Mouse (Mus musculus): ENCODE results near the gene Atp5s. TPM values are rescaled to one million over a fixed set of nuclear protein-coding genes. Genes with fewer than 3 reads are reported as not detected.

Atp5s gene
- polyA plus RNA-seq, 2 experiments: 29.4 to 30.8 TPM

- TF ChIP-seq POLR2A (IDR thresholded peaks at IDR 0.05; ENCODE audit: borderline replicate concordance, extremely low read depth, insufficient read depth, insufficient read length): no peak
- 74% methylated on average over 5 of the region's 5 CpGs for WGBS
- H3K27ac ChIP-seq (replicated peaks; ENCODE audit: low read depth, low read length): no peak overlapping the region
- H3K36me3 ChIP-seq (ENCODE audit: control insufficient read depth, insufficient read depth, low read length): no peaks in the 10 kb centered on the region
- DNase-seq (ENCODE audit: low spot score): no peak
- no peaks in the 10 kb centered on the region for H3K9me3 ChIP-seq (ENCODE audit: control insufficient read depth, low read length)
- no peak overlapping the region for H3K4me2 ChIP-seq (replicated peaks; ENCODE audit: low read depth, low read length, severe bottlenecking)
- no peak overlapping the region for H3K4me3 ChIP-seq (replicated peaks; ENCODE audit: low read length)
- peaks cover 13% of the 10 kb centered on the region for H3K4me1 ChIP-seq (ENCODE audit: control insufficient read depth, insufficient read depth, low read length)
- no peak for ATAC-seq (ENCODE audit: low FRiP score, low read depth)
- H3K27me3 ChIP-seq (ENCODE audit: control insufficient read depth, insufficient read depth, low read length): peaks cover 7% of the 10 kb centered on the region
- no peak overlapping the region for H3K9ac ChIP-seq (ENCODE audit: low read depth, low read length, severe bottlenecking)
Measured at GRCm38 (mm10) chr12:69788380-69788779, 63.6 kb downstream of the Atp5s start.

GRCm38 (mm10) chr12:69789766-69790529, 65.2 kb downstream of the Atp5s start:
- peak overlapping the region; percentile 59 for H3K9ac ChIP-seq (ENCODE audit: low read depth, low read length, severe bottlenecking)
- no peak for ATAC-seq (ENCODE audit: low FRiP score, low read depth)
- H3K4me2 ChIP-seq (replicated peaks; ENCODE audit: low read depth, low read length, severe bottlenecking): peak overlapping the region; percentile 99
- H3K9me3 ChIP-seq (ENCODE audit: control insufficient read depth, low read length): no peaks in the 10 kb centered on the region
- TF ChIP-seq POLR2A (IDR thresholded peaks at IDR 0.05; ENCODE audit: borderline replicate concordance, extremely low read depth, insufficient read depth, insufficient read length): no peak
- 33% methylated on average over 27 of the region's 27 CpGs for WGBS
- H3K4me3 ChIP-seq (replicated peaks; ENCODE audit: low read length): peak overlapping the region; percentile 51
- H3K36me3 ChIP-seq (ENCODE audit: control insufficient read depth, insufficient read depth, low read length): no peaks in the 10 kb centered on the region
- peaks cover 13% of the 10 kb centered on the region for H3K4me1 ChIP-seq (ENCODE audit: control insufficient read depth, insufficient read depth, low read length)
- no peak for DNase-seq (ENCODE audit: low spot score)
- H3K27me3 ChIP-seq (ENCODE audit: control insufficient read depth, insufficient read depth, low read length): peaks cover 7% of the 10 kb centered on the region
- H3K27ac ChIP-seq (replicated peaks; ENCODE audit: low read depth, low read length): no peak overlapping the region

GRCm38 (mm10) chr12:69790530-69791505, 66.1 kb downstream of the Atp5s start, which contains the start of gene Cdkl1:
Gene Cdkl1, minus strand, starts transcription at chr12:69791267.
- peaks cover 13% of the 10 kb centered on the region for H3K4me1 ChIP-seq (ENCODE audit: control insufficient read depth, insufficient read depth, low read length)
- ATAC-seq (ENCODE audit: low FRiP score, low read depth) (no peak), DNase-seq (ENCODE audit: low spot score) (no peak)
- H3K4me3 ChIP-seq (replicated peaks; ENCODE audit: low read length): peak within 1 kb of the TSS; percentile 51
- 3% methylated on average over 45 of the region's 45 CpGs for WGBS
- H3K27me3 ChIP-seq (ENCODE audit: control insufficient read depth, insufficient read depth, low read length): peaks cover 7% of the 10 kb centered on the region
- peak within 1 kb of the TSS; percentile 59 for H3K9ac ChIP-seq (ENCODE audit: low read depth, low read length, severe bottlenecking)
- TF ChIP-seq POLR2A (IDR thresholded peaks at IDR 0.05; ENCODE audit: borderline replicate concordance, extremely low read depth, insufficient read depth, insufficient read length): no peak
- H3K36me3 ChIP-seq (ENCODE audit: control insufficient read depth, insufficient read depth, low read length): no peaks in the 10 kb centered on the region
- H3K9me3 ChIP-seq (ENCODE audit: control insufficient read depth, low read length): no peaks in the 10 kb centered on the region
- peak within 1 kb of the TSS; percentile 99 for H3K4me2 ChIP-seq (replicated peaks; ENCODE audit: low read depth, low read length, severe bottlenecking)
- no peak within 1 kb of the TSS for H3K27ac ChIP-seq (replicated peaks; ENCODE audit: low read depth, low read length)

MicroRNAs within 50 kb of the gene (microRNA counts, 519-probe panel; counts per million panel counts)
- microRNA mmu-miR-681: not detected

Small RNAs within 50 kb of the gene (microRNA-seq; reads per million reads assigned to microRNA genes)
- not detected for gene Mir681

Other genes with a start within 250 kb of the Atp5s start
- 15.1 and 21.3 TPM in 2 replicates for gene Vcpkmt, start 141.9 kb upstream of the Atp5s start, polyA plus RNA-seq (2012; rRNA removed)
- gene Vcpkmt, start 141.9 kb upstream of the Atp5s start, polyA plus RNA-seq (2014; fragmentation: Nextera tagmentation; extraction: Ambion mirVana): 28.2 and 29.3 TPM in 2 replicates
- 34.4 and 37.1 TPM in 2 replicates for gene Sos2, start 43.1 kb upstream of the Atp5s start, polyA plus RNA-seq (2012; rRNA removed)
- gene Sos2, start 43.1 kb upstream of the Atp5s start, polyA plus RNA-seq (2014; fragmentation: Nextera tagmentation; extraction: Ambion mirVana): 13.3 and 13.5 TPM in 2 replicates
- gene L2hgdh, start 77 bp upstream of the Atp5s start, polyA plus RNA-seq (2012; rRNA removed): 14.7 and 14.9 TPM in 2 replicates
- 14.5 and 17.4 TPM in 2 replicates for gene L2hgdh, start 77 bp upstream of the Atp5s start, polyA plus RNA-seq (2014; fragmentation: Nextera tagmentation; extraction: Ambion mirVana)
- gene Cdkl1, start 66.3 kb downstream of the Atp5s start, polyA plus RNA-seq (2012; rRNA removed): 0.86 and 1.9 TPM in 2 replicates
- gene Cdkl1, start 66.3 kb downstream of the Atp5s start, polyA plus RNA-seq (2014; fragmentation: Nextera tagmentation; extraction: Ambion mirVana): 1.7 and 2.2 TPM in 2 replicates
- gene Atl1, start 167.7 kb downstream of the Atp5s start, polyA plus RNA-seq (2012; rRNA removed): 4.5 and 5.8 TPM in 2 replicates
- gene Atl1, start 167.7 kb downstream of the Atp5s start, polyA plus RNA-seq (2014; fragmentation: Nextera tagmentation; extraction: Ambion mirVana): 6.4 and 7.2 TPM in 2 replicates
- 32.4 and 34.3 TPM in 2 replicates for gene Map4k5, start 168.2 kb downstream of the Atp5s start, polyA plus RNA-seq (2012; rRNA removed)
- gene Map4k5, start 168.2 kb downstream of the Atp5s start, polyA plus RNA-seq (2014; fragmentation: Nextera tagmentation; extraction: Ambion mirVana): 50.4 and 53.6 TPM in 2 replicates

Data from limb, embryonic 14.5 days (tissue).